Mouse (Mus musculus) kidney, embryonic 15.5 days (tissue): ENCODE measurements at regions not wholly inside any gene's neighbourhood (a gene's known extent, or its start where the extent isn't known, plus 50 kb on each side); places are given as distances from the start of the nearest gene placed in this dataset.

Experiments
- ATAC-seq: fragments of 200-750 bp; cut with Nextera tagmentation; replicated peaks from 2 replicates; pipeline ENCODE4 v1.8.0; 2017; ENCODE audit warnings: moderate TSS enrichment; ENCODE audit not compliant: low FRiP score
- H3K27ac ChIP-seq: fragments of 300-500 bp; sonication (generic); 2 replicates; pipeline ENCODE4 v1.5.1; 2015; ENCODE audit warnings: mild to moderate bottlenecking, inconsistent platforms
- H3K27me3 ChIP-seq: fragments of 300-500 bp; sonication (generic); 2 replicates; pipeline ENCODE4 v1.6.1; 2015; ENCODE audit warnings: inconsistent platforms
- H3K36me3 ChIP-seq: fragments of 300-500 bp; sonication (generic); 2 replicates; pipeline ENCODE4 v1.6.1; 2015; ENCODE audit warnings: inconsistent platforms
- H3K4me1 ChIP-seq: fragments of 300-500 bp; sonication (generic); 2 replicates; pipeline ENCODE4 v1.6.1; 2015; ENCODE audit warnings: inconsistent platforms
- H3K4me2 ChIP-seq: fragments of 300-500 bp; sonication (generic); 2 replicates; pipeline ENCODE4 v1.6.1; 2015; ENCODE audit warnings: moderate library complexity, mild to moderate bottlenecking, inconsistent platforms
- H3K4me3 ChIP-seq: fragments of 300-500 bp; sonication (generic); replicated peaks from 2 replicates; pipeline ENCODE4 v1.5.1; 2015; ENCODE audit warnings: mild to moderate bottlenecking, inconsistent platforms
- H3K9ac ChIP-seq: fragments of 300-500 bp; sonication (generic); 2 replicates; pipeline ENCODE4 v1.6.1; 2015; ENCODE audit warnings: mild to moderate bottlenecking, inconsistent platforms
- H3K9me3 ChIP-seq: fragments of 300-500 bp; sonication (generic); replicated peaks from 2 replicates; pipeline ENCODE4 v1.6.1; 2016; ENCODE audit warnings: inconsistent platforms
- WGBS: fragments of 180-500 bp; shearing (Covaris S2); methylation state at CpG from one replicate; pipeline ENCODE4 v1.1.7; 2015; ENCODE audit warnings: mixed read lengths; 5-methylcytosine and 5-hydroxymethylcytosine counted together

GRCm38 (mm10) chr1:119279261-119279660, 142.8 kb downstream of the Inhbb start:
- ATAC-seq: no peak

GRCm38 (mm10) chr1:119278528-119279201, 143.4 kb downstream of the Inhbb start:
- no peak overlapping the region for H3K9ac ChIP-seq
- H3K27me3 ChIP-seq: no peaks in the 10 kb centered on the region
- WGBS: 85% methylated on average over 8 of the region's 8 CpGs
- no peaks in the 10 kb centered on the region for H3K36me3 ChIP-seq
- H3K9me3 ChIP-seq: no peaks in the 10 kb centered on the region
- H3K27ac ChIP-seq: no peak overlapping the region
- H3K4me2 ChIP-seq: no peak overlapping the region
- ATAC-seq: no peak
- no peak overlapping the region for H3K4me3 ChIP-seq
- H3K4me1 ChIP-seq: no peaks in the 10 kb centered on the region

More at GRCm38 (mm10) chr1:119279261-119279660, 142.8 kb downstream of the Inhbb start:
- no peaks in the 10 kb centered on the region for H3K4me1 ChIP-seq
- H3K9ac ChIP-seq: no peak overlapping the region
- no peak overlapping the region for H3K27ac ChIP-seq
- H3K4me2 ChIP-seq: no peak overlapping the region
- no peaks in the 10 kb centered on the region for H3K9me3 ChIP-seq
- WGBS: 68% methylated on average over 3 of the region's 3 CpGs
- no peaks in the 10 kb centered on the region for H3K36me3 ChIP-seq
- no peaks in the 10 kb centered on the region for H3K27me3 ChIP-seq
- no peak overlapping the region for H3K4me3 ChIP-seq

GRCm38 (mm10) chr1:119277990-119278389, 144.1 kb downstream of the Inhbb start:
- 86% methylated on average over 4 of the region's 4 CpGs for WGBS
- H3K36me3 ChIP-seq: no peaks in the 10 kb centered on the region
- H3K4me1 ChIP-seq: peaks cover under 1% of the 10 kb centered on the region
- ATAC-seq: no peak
- no peak overlapping the region for H3K4me2 ChIP-seq
- H3K27ac ChIP-seq: no peak overlapping the region
- no peaks in the 10 kb centered on the region for H3K9me3 ChIP-seq
- H3K9ac ChIP-seq: no peak overlapping the region
- no peak overlapping the region for H3K4me3 ChIP-seq
- H3K27me3 ChIP-seq: no peaks in the 10 kb centered on the region

GRCm38 (mm10) chr1:119266013-119266412, 156.0 kb downstream of the Inhbb start:
- Histone ChIP-seq H3K36me3 (no peaks in the 10 kb centered on the region), H3K9ac (no peak overlapping the region), H3K4me2 (no peak overlapping the region), H3K9me3 (0 out of 2 replicates have a peak, but pooled peaks cover 6% of the 10 kb centered on the region), H3K4me1 (no peaks in the 10 kb centered on the region), H3K27ac (no peak overlapping the region), H3K27me3 (no peaks in the 10 kb centered on the region), H3K4me3 (no peak overlapping the region)
- no peak for ATAC-seq
- WGBS: 93% methylated on average over 5 of the region's 5 CpGs

- ATAC-seq: no peak
- Histone ChIP-seq H3K36me3 (no peaks in the 10 kb centered on the region), H3K9ac (no peak overlapping the region), H3K4me2 (no peak overlapping the region), H3K27ac (no peak overlapping the region), H3K4me1 (no peaks in the 10 kb centered on the region), H3K27me3 (no peaks in the 10 kb centered on the region), H3K4me3 (no peak overlapping the region), H3K9me3 (0 out of 2 replicates have a peak, but pooled peaks cover 6% of the 10 kb centered on the region)
- WGBS: 78% methylated on average over 10 of the region's 10 CpGs
These were observed 156.7 kb downstream of the Inhbb start for GRCm38 (mm10) chr1:119265192-119265891.

- no peak overlapping the region for H3K9ac ChIP-seq
- WGBS: 84% methylated on average over 9 of the region's 9 CpGs
These were observed 162.6 kb downstream of the Inhbb start for GRCm38 (mm10) chr1:119259455-119259854.

GRCm38 (mm10) chr1:119256769-119257168, 165.3 kb downstream of the Inhbb start:
- no peak for ATAC-seq
- Histone ChIP-seq H3K27me3 (no peaks in the 10 kb centered on the region), H3K4me2 (no peak overlapping the region), H3K36me3 (no peaks in the 10 kb centered on the region), H3K9me3 (0 out of 2 replicates have a peak, but pooled peaks cover 1% of the 10 kb centered on the region), H3K9ac (no peak overlapping the region), H3K4me1 (peaks cover 4% of the 10 kb centered on the region; the same call in 1 of the 2 replicates), H3K27ac (no peak overlapping the region), H3K4me3 (no peak overlapping the region)
- 66% methylated on average over 8 of the region's 8 CpGs for WGBS

More at GRCm38 (mm10) chr1:119259455-119259854, 162.6 kb downstream of the Inhbb start:
- Histone ChIP-seq H3K4me1 (peaks cover 4% of the 10 kb centered on the region; the same call in 1 of the 2 replicates), H3K27ac (no peak overlapping the region), H3K9me3 (0 out of 2 replicates have a peak, but pooled peaks cover 6% of the 10 kb centered on the region), H3K4me2 (no peak overlapping the region), H3K27me3 (no peaks in the 10 kb centered on the region), H3K4me3 (no peak overlapping the region), H3K36me3 (no peaks in the 10 kb centered on the region)
- ATAC-seq: no peak

- 52% methylated on average over 5 of the region's 5 CpGs for WGBS
- H3K4me2 ChIP-seq: no peak overlapping the region
- peak; percentile 12; the same call in 1 of the 2 replicates for ATAC-seq
- no peak overlapping the region for H3K9ac ChIP-seq
- H3K9me3 ChIP-seq: no peaks in the 10 kb centered on the region
- no peaks in the 10 kb centered on the region for H3K36me3 ChIP-seq
- no peak overlapping the region for H3K27ac ChIP-seq
- H3K27me3 ChIP-seq: no peaks in the 10 kb centered on the region
- peaks cover 4% of the 10 kb centered on the region; the same call in 1 of the 2 replicates for H3K4me1 ChIP-seq
- H3K4me3 ChIP-seq: no peak overlapping the region
These were observed 166.0 kb downstream of the Inhbb start for GRCm38 (mm10) chr1:119256097-119256473.

GRCm38 (mm10) chr1:119255386-119256096, 166.5 kb downstream of the Inhbb start:
- 77% methylated on average over 20 of the region's 20 CpGs for WGBS

GRCm38 (mm10) chr1:119254928-119255327, 167.1 kb downstream of the Inhbb start:
- Histone ChIP-seq H3K4me3 (no peak overlapping the region), H3K27ac (no peak overlapping the region), H3K9me3 (no peaks in the 10 kb centered on the region), H3K4me2 (no peak overlapping the region), H3K27me3 (no peaks in the 10 kb centered on the region), H3K36me3 (no peaks in the 10 kb centered on the region), H3K4me1 (peaks cover 4% of the 10 kb centered on the region; the same call in 1 of the 2 replicates), H3K9ac (no peak overlapping the region)
- 81% methylated on average over 5 of the region's 5 CpGs for WGBS
- ATAC-seq: no peak

More at GRCm38 (mm10) chr1:119255386-119256096, 166.5 kb downstream of the Inhbb start:
- Histone ChIP-seq H3K27me3 (no peaks in the 10 kb centered on the region), H3K4me2 (no peak overlapping the region), H3K4me3 (no peak overlapping the region), H3K9ac (no peak overlapping the region), H3K4me1 (peaks cover 4% of the 10 kb centered on the region; the same call in 1 of the 2 replicates), H3K27ac (no peak overlapping the region), H3K9me3 (no peaks in the 10 kb centered on the region), H3K36me3 (no peaks in the 10 kb centered on the region)
- ATAC-seq: peak; percentile 15; the same call in 1 of the 2 replicates

GRCm38 (mm10) chr1:119253371-119253851, 168.6 kb downstream of the Inhbb start:
- H3K36me3 ChIP-seq: no peaks in the 10 kb centered on the region

More at GRCm38 (mm10) chr1:119253371-119253851, 168.6 kb downstream of the Inhbb start:
- Histone ChIP-seq H3K27me3 (no peaks in the 10 kb centered on the region), H3K4me1 (peaks cover 4% of the 10 kb centered on the region; the same call in 1 of the 2 replicates), H3K27ac (0 out of 2 replicates have a peak overlapping the region, but pooled peaks have one; percentile 5), H3K9me3 (no peaks in the 10 kb centered on the region), H3K4me3 (no peak overlapping the region), H3K9ac (no peak overlapping the region), H3K4me2 (no peak overlapping the region)
- WGBS: 54% methylated on average over 7 of the region's 7 CpGs
- no peak; the same call in 1 of the 2 replicates for ATAC-seq
